Mouse (Mus musculus) myocyte (in vitro differentiated cells): ENCODE data around the gene Spata16.

ENCODE experiments used
- CEBPB ChIP-seq: IDR thresholded peaks from 2 replicates; pipeline ENCODE4 v1.6.1; 2011; ENCODE audit warnings: mild to moderate bottlenecking, moderate library complexity; ENCODE audit not compliant: poor library complexity, insufficient read depth, severe bottlenecking
- E2F4 ChIP-seq: IDR thresholded peaks from one replicate; pipeline ENCODE4 v1.6.1; 2011; ENCODE audit warnings: mild to moderate bottlenecking, control low read depth, moderate library complexity; ENCODE audit not compliant: insufficient read depth
- MAX ChIP-seq: IDR thresholded peaks from one replicate; pipeline ENCODE4 v1.6.1; 2011; ENCODE audit warnings: low read depth, mild to moderate bottlenecking, control low read depth
- MYOG ChIP-seq, 3 experiments: IDR thresholded peaks; one replicate each; pipeline ENCODE4 v1.6.1; 2011; ENCODE audit warnings: control low read depth in 2 of 3, low read depth in 2 of 3, mild to moderate bottlenecking in 2 of 3; ENCODE audit not compliant: insufficient read length in 2 of 3, control insufficient read depth in 1 of 3, insufficient read depth in 1 of 3
- POLR2A ChIP-seq: IDR thresholded peaks from one replicate; pipeline ENCODE4 v1.6.1; 2011; ENCODE audit warnings: low read depth, mild to moderate bottlenecking, control low read depth, moderate library complexity; ENCODE audit not compliant: insufficient read length
- POLR2AphosphoS2 ChIP-seq: IDR thresholded peaks from one replicate; pipeline ENCODE4 v1.6.1; 2011; ENCODE audit warnings: low read depth, control low read depth; ENCODE audit not compliant: insufficient read length
- REST ChIP-seq: IDR thresholded peaks from one replicate; pipeline ENCODE4 v1.6.1; 2011; ENCODE audit warnings: mild to moderate bottlenecking, control low read depth, moderate library complexity; ENCODE audit not compliant: insufficient read depth, insufficient read length
- TCF12 ChIP-seq: IDR thresholded peaks from one replicate; pipeline ENCODE4 v1.6.1; 2011; ENCODE audit warnings: mild to moderate bottlenecking, control low read depth; ENCODE audit not compliant: poor library complexity, insufficient read depth, severe bottlenecking
- TCF3 ChIP-seq: IDR thresholded peaks from one replicate; pipeline ENCODE4 v1.6.1; 2011; ENCODE audit warnings: low read depth, control low read depth; ENCODE audit not compliant: insufficient read length
- USF1 ChIP-seq: IDR thresholded peaks from one replicate; pipeline ENCODE4 v1.6.1; 2011; ENCODE audit warnings: low read depth, mild to moderate bottlenecking, control low read depth, moderate library complexity

DNA sequence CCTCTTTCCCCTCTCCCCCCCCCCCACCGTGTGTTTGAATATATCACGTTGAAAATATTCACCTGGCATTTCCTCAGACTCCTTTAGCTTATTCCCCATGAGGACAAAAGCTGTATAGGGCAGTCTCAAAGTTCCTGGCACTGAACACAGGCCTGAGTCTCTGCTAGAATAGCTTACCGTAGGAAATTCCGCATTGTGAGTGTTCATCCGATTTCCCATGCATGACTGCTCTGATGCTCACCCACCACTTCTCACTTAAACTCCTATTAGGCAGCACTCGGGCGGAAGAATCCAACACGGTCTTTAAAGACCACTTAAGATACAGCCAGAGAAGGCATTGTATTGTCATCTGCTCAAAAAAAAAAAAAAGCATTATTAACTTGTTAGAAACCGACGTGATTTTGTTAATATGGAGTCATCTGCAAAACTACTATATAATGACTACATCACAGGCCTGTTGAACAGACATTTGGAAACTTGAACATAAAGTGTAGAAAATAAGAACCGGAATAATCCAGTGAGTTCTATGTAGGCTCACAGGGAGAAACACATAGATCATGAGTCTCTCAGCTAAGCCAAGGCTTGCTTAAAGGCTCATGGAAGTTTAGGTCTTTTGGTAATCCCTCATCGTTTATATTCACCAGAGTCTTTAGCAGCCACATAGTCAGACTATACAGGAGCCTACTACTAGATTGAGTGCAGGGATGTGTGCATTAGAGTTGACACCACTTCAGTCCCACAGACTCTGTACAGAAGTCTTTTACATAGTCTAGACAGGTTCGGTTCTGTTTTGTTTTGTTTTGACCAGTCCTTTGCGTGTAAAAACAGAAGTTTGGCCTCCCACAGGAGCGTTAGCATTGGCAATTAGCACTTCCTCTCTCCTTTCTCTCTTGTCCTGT, 4.2 kb downstream of the Spata16 start:
- TF ChIP-seq MYOG (IDR thresholded peaks at IDR 0.05; ENCODE audit: control insufficient read depth in 1 of 3, insufficient read depth in 1 of 3, insufficient read length in 2 of 3, low read depth in 2 of 3) (no peak), E2F4 (no peak), TCF12 (no peak), POLR2A (no peak), MAX (no peak), USF1 (no peak), POLR2AphosphoS2 (no peak), TCF3 (no peak), CEBPB (no peak), REST (no peak)
